In the genomic region with DNA sequence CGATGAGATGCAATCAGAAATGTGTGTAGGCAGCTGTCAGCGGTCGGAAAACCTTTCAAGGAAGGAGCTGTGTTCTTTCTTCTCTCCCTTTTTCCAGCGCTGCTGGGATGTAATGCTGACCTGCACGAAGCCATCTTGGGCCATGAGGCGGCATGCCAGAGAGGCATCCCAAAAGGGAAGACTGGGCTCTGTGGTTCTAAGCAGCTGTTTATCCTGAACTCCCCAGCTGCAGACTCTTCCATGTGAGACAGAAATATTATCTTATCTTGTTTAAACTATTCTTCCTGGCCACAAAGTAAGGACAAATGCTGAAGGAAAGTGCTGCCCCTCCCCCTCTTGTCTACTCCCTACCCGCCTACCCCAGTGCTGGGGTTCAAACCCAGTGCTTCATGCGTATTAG, we compare ENCODE assay signal across 19 mouse cellular contexts. TPM values are rescaled to one million over a fixed set of nuclear protein-coding genes. Genes with fewer than 3 reads are reported as not detected.
DNase-seq lines count a peak whose midpoint lies in the region; ATAC-seq and TF ChIP-seq lines count a peak whose summit lies in the region.
"Had no signal": no experiment of that assay in that cellular context is flagged by ENCODE, and none has a peak within 500 bp of the region (broad histone marks: within the 10 kb centered on the region; RNA-seq: fewer than 3 reads in every experiment).

No protein-coding gene starts in this region.

- no peaks in the 10 kb centered on the region for H3K36me3 ChIP-seq in intestine, postnatal 0 days (ENCODE audit: control insufficient read depth, insufficient read depth)
- H3K36me3 ChIP-seq in intestine, embryonic 15.5 days, result no peaks in the 10 kb centered on the region
- H3K36me3 ChIP-seq: embryonic facial prominence, embryonic 10.5 days; heart, embryonic 13.5 days; hindbrain, embryonic 15.5 days had no signal

- H3K27me3 ChIP-seq in intestine, postnatal 0 days (replicated peaks; ENCODE audit: control insufficient read depth, insufficient read depth, low read length), result no peaks in the 10 kb centered on the region
- no peaks in the 10 kb centered on the region for H3K27me3 ChIP-seq in intestine, embryonic 15.5 days (replicated peaks)
- H3K27me3 ChIP-seq: heart, embryonic 13.5 days; hindbrain, embryonic 15.5 days had no signal

- WGBS in intestine, postnatal 0 days, result 81% methylated on average over 8 of the region's 8 CpGs
- WGBS in intestine, embryonic 15.5 days, result 74% methylated on average over 8 of the region's 8 CpGs

- no peak overlapping the region for H3K4me2 ChIP-seq in intestine, postnatal 0 days (replicated peaks; ENCODE audit: low read depth)
- H3K4me2 ChIP-seq in intestine, embryonic 15.5 days (replicated peaks), result no peak overlapping the region
- H3K4me2 ChIP-seq: heart, embryonic 13.5 days; hindbrain, embryonic 15.5 days had no signal

- H3K4me3 ChIP-seq in intestine, postnatal 0 days (ENCODE audit: low read depth, low read length), result no peak overlapping the region
- H3K4me3 ChIP-seq in intestine, embryonic 15.5 days (replicated peaks), result no peak overlapping the region
- H3K4me3 ChIP-seq: embryonic facial prominence, embryonic 10.5 days; heart, embryonic 13.5 days; hindbrain, embryonic 15.5 days had no signal

- no peak for TF ChIP-seq CTCF in intestine, postnatal 0 days (IDR thresholded peaks at IDR 0.05; ENCODE audit: low read depth)

- no peak overlapping the region for H3K9ac ChIP-seq in intestine, postnatal 0 days (ENCODE audit: low read depth, low read length)
- H3K9ac ChIP-seq in intestine, embryonic 15.5 days, result no peak overlapping the region
- H3K9ac ChIP-seq: heart, embryonic 13.5 days; hindbrain, embryonic 15.5 days had no signal

- no peak for ATAC-seq in intestine, postnatal 0 days
- ATAC-seq in intestine, embryonic 15.5 days, result no peak
- ATAC-seq: activated CD4-positive, CD25-positive, alpha-beta regulatory T cell, adult 4 months; forebrain, embryonic 14.5 days; Patski had no signal

- no peaks in the 10 kb centered on the region for H3K9me3 ChIP-seq in intestine, postnatal 0 days (ENCODE audit: control insufficient read depth)
- H3K9me3 ChIP-seq in intestine, embryonic 15.5 days, result no peaks in the 10 kb centered on the region
- H3K9me3 ChIP-seq: embryonic facial prominence, embryonic 10.5 days; heart, embryonic 13.5 days; hindbrain, embryonic 15.5 days had no signal

- H3K27ac ChIP-seq in intestine, postnatal 0 days (ENCODE audit: low read depth, low read length), result 0 out of 2 replicates have a peak overlapping the region, but pooled peaks have one; percentile 21
- H3K27ac ChIP-seq in intestine, embryonic 15.5 days, result no peak overlapping the region
- H3K27ac ChIP-seq: embryonic facial prominence, embryonic 10.5 days; heart, embryonic 13.5 days; hindbrain, embryonic 15.5 days had no signal

- peak; percentile 60 for DNase-seq in cerebellum, adult 9-10 months
- no peak for DNase-seq in cerebellum, postnatal 10 days
- peak; percentile 36 for DNase-seq in 416B (ENCODE audit: low read depth)
- peak; percentile 64 for DNase-seq in MEL-GATA-1-ER (ENCODE audit: extremely low read depth, low read depth)
- no peak for DNase-seq in spleen, postnatal 14 days (ENCODE audit: low spot score in 2 of 2)
- DNase-seq: adrenal gland, postnatal 14 days; cerebellum, postnatal 36 days; gastrocnemius, postnatal 36 days; heart, adult 11 months; heart, postnatal 36 days; kidney, adult 11 months had no signal

- H3K4me1 ChIP-seq in intestine, postnatal 0 days (replicated peaks; ENCODE audit: control insufficient read depth, insufficient read depth, low read length), result peaks cover 11% of the 10 kb centered on the region
- peaks cover 30% of the 10 kb centered on the region for H3K4me1 ChIP-seq in intestine, embryonic 15.5 days (replicated peaks)

RNA-seq across cellular contexts. Expression of gene Cbln3, which starts 3.2 kb away (rescaled TPM):
- polyA plus RNA-seq in intestine, postnatal 0 days (2015; fragmentation: Nextera tagmentation; extraction: Ambion mirVana), result 0.16 and 0.26 TPM in 2 replicates
- 0.18 and 0.29 TPM in 2 replicates for polyA plus RNA-seq in intestine, embryonic 15.5 days (2015; fragmentation: Nextera tagmentation; extraction: Ambion mirVana)

RNA-seq across cellular contexts. Expression of gene Khnyn, which starts 3.8 kb away (rescaled TPM):
- polyA plus RNA-seq in intestine, postnatal 0 days (2015; fragmentation: Nextera tagmentation; extraction: Ambion mirVana), result 5.1 and 6.3 TPM in 2 replicates
- polyA plus RNA-seq in intestine, embryonic 15.5 days (2015; fragmentation: Nextera tagmentation; extraction: Ambion mirVana), result 15.1 and 15.4 TPM in 2 replicates

RNA-seq across cellular contexts. Expression of gene Sdr39u1, which starts 19.1 kb away (rescaled TPM):
- polyA plus RNA-seq in intestine, postnatal 0 days (2015; fragmentation: Nextera tagmentation; extraction: Ambion mirVana), result 70.9 and 71.5 TPM in 2 replicates
- polyA plus RNA-seq in intestine, embryonic 15.5 days (2015; fragmentation: Nextera tagmentation; extraction: Ambion mirVana), result 73.6 and 80.3 TPM in 2 replicates

RNA-seq across cellular contexts. Expression of gene Nynrin, which starts 27.2 kb away (rescaled TPM):
- polyA plus RNA-seq in intestine, postnatal 0 days (2015; fragmentation: Nextera tagmentation; extraction: Ambion mirVana), result 2.2 and 2.5 TPM in 2 replicates
- 14.5 and 18.3 TPM in 2 replicates for polyA plus RNA-seq in intestine, embryonic 15.5 days (2015; fragmentation: Nextera tagmentation; extraction: Ambion mirVana)
- polyA plus RNA-seq: Patski had no signal

RNA-seq across cellular contexts. Expression of gene Nfatc4, which starts 58.0 kb away (rescaled TPM):
- polyA plus RNA-seq in intestine, postnatal 0 days (2015; fragmentation: Nextera tagmentation; extraction: Ambion mirVana), result 5.9 and 6.1 TPM in 2 replicates
- polyA plus RNA-seq in intestine, embryonic 15.5 days (2015; fragmentation: Nextera tagmentation; extraction: Ambion mirVana), result 25.7 and 26.3 TPM in 2 replicates
- polyA plus RNA-seq: activated CD4-positive, CD25-positive, alpha-beta regulatory T cell, adult 4 months had no signal

Comparison
In these comparisons a context has a peak if more than half of its experiments do, and no peak if none do; other contexts are left out.
1. DNase-seq: peak in cerebellum, adult 9-10 months (single experiment), 416B (single experiment) and MEL-GATA-1-ER (single experiment); none in cerebellum, postnatal 10 days (0 of 2) and spleen, postnatal 14 days (0 of 2).